Mouse (Mus musculus): Measurements from ENCODE around the gene Stac. TPM values are rescaled to one million over a fixed set of nuclear protein-coding genes. Genes with fewer than 3 reads are reported as not detected.

The Stac gene
- 0.14 and 0.33 TPM in 2 replicates for polyA plus RNA-seq (2016; fragmentation: Nextera tagmentation; extraction: Ambion mirVana)

- peak; percentile 53 for DNase-seq (ENCODE audit: low spot score)
- Histone ChIP-seq H3K27ac (peak within 1 kb of the TSS; percentile 71), H3K4me3 (peak within 1 kb of the TSS; percentile 69), H3K36me3 (no peaks in the 10 kb centered on the region), H3K9me3 (no peaks in the 10 kb centered on the region), H3K4me1 (replicated peaks) (peaks cover 9% of the 10 kb centered on the region), H3K27me3 (ENCODE audit: insufficient read depth, poor library complexity, severe bottlenecking) (peaks cover 37% of the 10 kb centered on the region)
- WGBS: 3% methylated on average over 64 of the region's 64 CpGs
These were observed at the start of gene Stac for GRCm38 (mm10) chr9:111689680-111690483. TSS of gene Stac (minus strand) at chr9:111690348.

GRCm38 (mm10) chr9:111739431-111740245 is 49.5 kb upstream of the Stac start:
- WGBS: 80% methylated on average over 10 of the region's 10 CpGs
- H3K27ac ChIP-seq: no peak overlapping the region
- no peak for DNase-seq (ENCODE audit: low spot score)

GRCm38 (mm10) chr9:111739026-111739425 is 48.9 kb upstream of the Stac start:
- Histone ChIP-seq H3K9me3 (no peaks in the 10 kb centered on the region), H3K4me3 (no peak overlapping the region), H3K4me1 (replicated peaks) (no peaks in the 10 kb centered on the region), H3K27me3 (ENCODE audit: insufficient read depth, poor library complexity, severe bottlenecking) (no peaks in the 10 kb centered on the region), H3K27ac (no peak overlapping the region), H3K36me3 (no peaks in the 10 kb centered on the region)
- no peak for DNase-seq (ENCODE audit: low spot score)
- WGBS: 79% methylated on average over 3 of the region's 3 CpGs

More at GRCm38 (mm10) chr9:111739431-111740245, 49.5 kb upstream of the Stac start:
- H3K36me3 ChIP-seq: no peaks in the 10 kb centered on the region
- no peak overlapping the region for H3K4me3 ChIP-seq
- H3K4me1 ChIP-seq (replicated peaks): no peaks in the 10 kb centered on the region
- no peaks in the 10 kb centered on the region for H3K9me3 ChIP-seq
- no peaks in the 10 kb centered on the region for H3K27me3 ChIP-seq (ENCODE audit: insufficient read depth, poor library complexity, severe bottlenecking)

- no peaks in the 10 kb centered on the region for H3K9me3 ChIP-seq
- H3K4me3 ChIP-seq: no peak overlapping the region
- no peak overlapping the region for H3K27ac ChIP-seq
- no peak for DNase-seq (ENCODE audit: low spot score)
- no peaks in the 10 kb centered on the region for H3K27me3 ChIP-seq (ENCODE audit: insufficient read depth, poor library complexity, severe bottlenecking)
- H3K36me3 ChIP-seq: no peaks in the 10 kb centered on the region
- WGBS: 86% methylated on average over 2 of the region's 2 CpGs
- no peaks in the 10 kb centered on the region for H3K4me1 ChIP-seq (replicated peaks)
These were observed 47.6 kb upstream of the Stac start for GRCm38 (mm10) chr9:111737796-111738195.

GRCm38 (mm10) chr9:111735931-111736330 is 45.8 kb upstream of the Stac start:
- WGBS: 71% methylated on average over 3 of the region's 3 CpGs
- no peaks in the 10 kb centered on the region for H3K9me3 ChIP-seq
- no peaks in the 10 kb centered on the region for H3K27me3 ChIP-seq (ENCODE audit: insufficient read depth, poor library complexity, severe bottlenecking)
- no peak for DNase-seq (ENCODE audit: low spot score)
- no peaks in the 10 kb centered on the region for H3K36me3 ChIP-seq
- H3K27ac ChIP-seq: no peak overlapping the region
- no peaks in the 10 kb centered on the region for H3K4me1 ChIP-seq (replicated peaks)
- H3K4me3 ChIP-seq: no peak overlapping the region

GRCm38 (mm10) chr9:111731939-111732670 is 42.0 kb upstream of the Stac start:
- Histone ChIP-seq H3K9me3 (no peaks in the 10 kb centered on the region), H3K36me3 (no peaks in the 10 kb centered on the region), H3K27me3 (ENCODE audit: insufficient read depth, poor library complexity, severe bottlenecking) (no peaks in the 10 kb centered on the region), H3K27ac (no peak overlapping the region), H3K4me3 (no peak overlapping the region), H3K4me1 (replicated peaks) (no peaks in the 10 kb centered on the region)
- 81% methylated on average over 9 of the region's 9 CpGs for WGBS
- DNase-seq (ENCODE audit: low spot score): no peak

GRCm38 (mm10) chr9:111724981-111725593 is 34.9 kb upstream of the Stac start:
- WGBS: 32% methylated on average over 5 of the region's 5 CpGs
- Histone ChIP-seq H3K27me3 (ENCODE audit: insufficient read depth, poor library complexity, severe bottlenecking) (no peaks in the 10 kb centered on the region), H3K4me3 (no peak overlapping the region), H3K36me3 (no peaks in the 10 kb centered on the region), H3K4me1 (replicated peaks) (no peaks in the 10 kb centered on the region), H3K27ac (no peak overlapping the region), H3K9me3 (no peaks in the 10 kb centered on the region)
- DNase-seq (ENCODE audit: low spot score): no peak

- WGBS: 76% methylated on average over 3 of the region's 3 CpGs
- Histone ChIP-seq H3K27me3 (ENCODE audit: insufficient read depth, poor library complexity, severe bottlenecking) (no peaks in the 10 kb centered on the region), H3K36me3 (no peaks in the 10 kb centered on the region), H3K4me3 (no peak overlapping the region), H3K4me1 (replicated peaks) (no peaks in the 10 kb centered on the region), H3K9me3 (no peaks in the 10 kb centered on the region), H3K27ac (no peak overlapping the region)
- no peak for DNase-seq (ENCODE audit: low spot score)
These were observed 24.3 kb upstream of the Stac start for GRCm38 (mm10) chr9:111714457-111714856.

GRCm38 (mm10) chr9:111700101-111700500 is 10.0 kb upstream of the Stac start:
- 75% methylated on average over 2 of the region's 2 CpGs for WGBS
- DNase-seq (ENCODE audit: low spot score): no peak
- Histone ChIP-seq H3K27me3 (ENCODE audit: insufficient read depth, poor library complexity, severe bottlenecking) (no peaks in the 10 kb centered on the region), H3K4me3 (no peak overlapping the region), H3K9me3 (no peaks in the 10 kb centered on the region), H3K27ac (no peak overlapping the region), H3K4me1 (replicated peaks) (no peaks in the 10 kb centered on the region), H3K36me3 (no peaks in the 10 kb centered on the region)

- WGBS: 14% methylated on average over 6 of the region's 6 CpGs
- peak overlapping the region; percentile 69 for H3K4me3 ChIP-seq
- H3K9me3 ChIP-seq: no peaks in the 10 kb centered on the region
- peak overlapping the region; percentile 71 for H3K27ac ChIP-seq
- peaks cover 37% of the 10 kb centered on the region for H3K27me3 ChIP-seq (ENCODE audit: insufficient read depth, poor library complexity, severe bottlenecking)
- no peaks in the 10 kb centered on the region for H3K36me3 ChIP-seq
- no peak for DNase-seq (ENCODE audit: low spot score)
- peaks cover 9% of the 10 kb centered on the region for H3K4me1 ChIP-seq (replicated peaks)
These were observed 322 bp upstream of the Stac start for GRCm38 (mm10) chr9:111690484-111690855.

GRCm38 (mm10) chr9:111689146-111689545 is 1.0 kb downstream of the Stac start:
- Histone ChIP-seq H3K9me3 (no peaks in the 10 kb centered on the region), H3K27me3 (ENCODE audit: insufficient read depth, poor library complexity, severe bottlenecking) (peaks cover 37% of the 10 kb centered on the region), H3K4me1 (replicated peaks) (peaks cover 9% of the 10 kb centered on the region), H3K36me3 (no peaks in the 10 kb centered on the region), H3K27ac (no peak overlapping the region), H3K4me3 (no peak overlapping the region)
- WGBS: 90% methylated on average over 11 of the region's 11 CpGs
- DNase-seq (ENCODE audit: low spot score): no peak

GRCm38 (mm10) chr9:111684170-111684569 is 6.0 kb downstream of the Stac start:
- 84% methylated on average over 2 of the region's 2 CpGs for WGBS
- no peak for DNase-seq (ENCODE audit: low spot score)
- H3K4me3 ChIP-seq: no peak overlapping the region
- no peaks in the 10 kb centered on the region for H3K36me3 ChIP-seq
- peaks cover 13% of the 10 kb centered on the region for H3K27me3 ChIP-seq (ENCODE audit: insufficient read depth, poor library complexity, severe bottlenecking)
- no peaks in the 10 kb centered on the region for H3K4me1 ChIP-seq (replicated peaks)
- H3K27ac ChIP-seq: no peak overlapping the region
- no peaks in the 10 kb centered on the region for H3K9me3 ChIP-seq

Measured in hindbrain, embryonic 10.5 days (tissue).